ENCODE assay signal across 8 mouse cellular contexts in the genomic region with DNA sequence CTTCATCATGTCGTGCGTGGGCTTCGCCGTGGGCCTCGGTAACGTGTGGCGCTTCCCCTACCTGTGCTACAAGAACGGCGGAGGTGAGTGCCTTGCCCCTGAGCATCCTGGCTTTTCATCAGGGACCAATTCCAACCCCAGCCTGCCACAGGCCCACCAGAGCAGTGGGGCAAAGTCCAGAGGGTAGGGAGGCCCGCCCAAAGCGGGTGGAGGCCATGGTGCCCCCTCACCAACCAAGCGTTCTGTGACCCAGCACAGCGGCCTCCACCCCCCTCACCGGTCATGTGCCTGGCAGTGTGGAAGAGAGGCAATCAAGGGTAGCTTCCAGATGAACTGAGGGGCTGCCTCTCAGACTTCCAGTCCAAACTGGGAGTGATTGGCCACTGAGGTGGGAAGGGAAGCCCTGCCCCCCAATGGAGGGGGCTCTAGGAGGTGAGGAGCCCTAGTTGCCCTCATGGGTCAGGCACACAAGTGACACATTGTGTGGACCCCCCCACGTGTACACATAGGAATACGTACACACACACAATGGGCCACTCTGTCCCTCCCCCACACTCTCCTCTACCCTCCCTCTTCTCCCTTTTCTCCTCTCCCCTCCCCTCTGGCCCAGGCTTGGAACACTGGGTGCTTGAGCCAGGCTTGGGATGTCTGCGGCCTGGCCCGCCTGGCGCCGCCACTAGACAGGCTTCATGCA. TPM values are rescaled to one million over a fixed set of nuclear protein-coding genes. Genes with fewer than 3 reads are reported as not detected.
DNase-seq lines count a peak whose midpoint lies in the region; ATAC-seq lines count a peak whose summit lies in the region.

No protein-coding gene starts in this region.

- no peak overlapping the region for H3K27ac ChIP-seq in liver, embryonic 16.5 days (ENCODE audit: low read length)
- no peak overlapping the region for H3K27ac ChIP-seq in stomach, embryonic 14.5 days (ENCODE audit: low read length)

- peak; percentile 83 for DNase-seq in layer of hippocampus, adult 9-11 months
- no peak for DNase-seq in layer of hippocampus, adult 8-10 months (ENCODE audit: low spot score in 2 of 2)
- DNase-seq in cerebellum, adult 9-11 months = peak; percentile 67
- DNase-seq in heart, adult 18-20 months = peak; percentile 44 to 45
- peak; percentile 63 for DNase-seq in kidney, adult 18-20 months
- no peak for DNase-seq in thymus, postnatal 14 days

- peaks cover 26% of the 10 kb centered on the region for H3K27me3 ChIP-seq in liver, embryonic 16.5 days (ENCODE audit: control insufficient read depth, insufficient read depth, low read depth, low read length)
- H3K27me3 ChIP-seq in stomach, embryonic 14.5 days (ENCODE audit: control insufficient read depth, insufficient read depth, low read length) = no peaks in the 10 kb centered on the region

- no peaks in the 10 kb centered on the region for H3K9me3 ChIP-seq in liver, embryonic 16.5 days (replicated peaks; ENCODE audit: control insufficient read depth, low read length)
- H3K9me3 ChIP-seq in stomach, embryonic 14.5 days (ENCODE audit: control insufficient read depth, low read depth, low read length) = no peaks in the 10 kb centered on the region

- no peaks in the 10 kb centered on the region for H3K4me1 ChIP-seq in liver, embryonic 16.5 days (ENCODE audit: control insufficient read depth, low read depth, low read length)
- H3K4me1 ChIP-seq in stomach, embryonic 14.5 days (ENCODE audit: control insufficient read depth, insufficient read depth, low read length) = no peaks in the 10 kb centered on the region; the same call in 1 of the 2 replicates

- peak overlapping the region; percentile 57 for H3K4me3 ChIP-seq in liver, embryonic 16.5 days (ENCODE audit: low read depth, low read length)
- H3K4me3 ChIP-seq in stomach, embryonic 14.5 days (ENCODE audit: low read depth, low read length) = peak overlapping the region; percentile 53

- H3K4me2 ChIP-seq in liver, embryonic 16.5 days (ENCODE audit: low read depth, low read length) = peak overlapping the region; percentile 68
- peak overlapping the region; percentile 55 for H3K4me2 ChIP-seq in stomach, embryonic 14.5 days (replicated peaks; ENCODE audit: low read depth, low read length)

- H3K36me3 ChIP-seq in liver, embryonic 16.5 days (ENCODE audit: control insufficient read depth, insufficient read depth) = no peaks in the 10 kb centered on the region
- H3K36me3 ChIP-seq in stomach, embryonic 14.5 days (ENCODE audit: control insufficient read depth, insufficient read depth, low read length) = no peaks in the 10 kb centered on the region; the same call in 1 of the 2 replicates

- 37% methylated on average over 20 of the region's 20 CpGs for WGBS in liver, embryonic 16.5 days (ENCODE audit: insufficient replicate concordance)
- 32% methylated on average over 20 of the region's 20 CpGs for WGBS in stomach, embryonic 14.5 days

- no peak overlapping the region; the same call in 1 of the 2 replicates for H3K9ac ChIP-seq in liver, embryonic 16.5 days (ENCODE audit: low read depth, low read length)
- peak overlapping the region; percentile 72 for H3K9ac ChIP-seq in stomach, embryonic 14.5 days (replicated peaks; ENCODE audit: low read depth, low read length)

- no peak for ATAC-seq in liver, embryonic 16.5 days (ENCODE audit: low read depth)
- peak; percentile 35; the same call in 1 of the 2 replicates for ATAC-seq in stomach, embryonic 14.5 days (ENCODE audit: insufficient number of reproducible peaks, insufficient read depth, low FRiP score, low read depth)

RNA-seq across cellular contexts. Expression of a gene that starts 1.2 kb away (rescaled TPM):
- 100 to 1,000 TPM; 101 to 115 (median 108) TPM for total RNA-seq in layer of hippocampus, adult 8-10 months (2022)
- 100 to 1,000 TPM; 156 to 169 TPM for total RNA-seq in heart, adult 18-20 months (2021)
- 0.12 and 0.50 TPM in 2 replicates for polyA plus RNA-seq in liver, embryonic 16.5 days (2015; fragmentation: Nextera tagmentation; extraction: Ambion mirVana)
- polyA plus RNA-seq in stomach, embryonic 14.5 days (2014; fragmentation: Nextera tagmentation; extraction: Ambion mirVana) = 11.0 and 12.2 TPM in 2 replicates

RNA-seq across cellular contexts. Expression of a gene that starts 14.2 kb away (rescaled TPM):
- 100 to 1,000 TPM; 115 to 126 (median 117) TPM for total RNA-seq in layer of hippocampus, adult 8-10 months (2022)
- 10 to 100 TPM in 1 of 2 experiments, 1 to 10 TPM in 1; 6.1 to 10.6 TPM for total RNA-seq in heart, adult 18-20 months (2021)
- polyA plus RNA-seq in liver, embryonic 16.5 days (2015; fragmentation: Nextera tagmentation; extraction: Ambion mirVana) = 1.5 and 1.6 TPM in 2 replicates
- 27.0 and 27.7 TPM in 2 replicates for polyA plus RNA-seq in stomach, embryonic 14.5 days (2014; fragmentation: Nextera tagmentation; extraction: Ambion mirVana)

RNA-seq across cellular contexts. Expression of a gene that starts 34.9 kb away (rescaled TPM):
- total RNA-seq in layer of hippocampus, adult 8-10 months (2022) = under 1 TPM; 0.28 to 0.58 (median 0.38) TPM
- total RNA-seq in heart, adult 18-20 months (2021) = not detected
- 21.3 and 21.5 TPM in 2 replicates for polyA plus RNA-seq in liver, embryonic 16.5 days (2015; fragmentation: Nextera tagmentation; extraction: Ambion mirVana)
- 5.0 and 7.3 TPM in 2 replicates for polyA plus RNA-seq in stomach, embryonic 14.5 days (2014; fragmentation: Nextera tagmentation; extraction: Ambion mirVana)

RNA-seq across cellular contexts. Expression of a gene that starts 41.9 kb away (rescaled TPM):
- total RNA-seq in layer of hippocampus, adult 8-10 months (2022) = 10 to 100 TPM; 82.3 to 95.3 (median 86.5) TPM
- 10 to 100 TPM; 90.2 to 93.3 TPM for total RNA-seq in heart, adult 18-20 months (2021)
- polyA plus RNA-seq in liver, embryonic 16.5 days (2015; fragmentation: Nextera tagmentation; extraction: Ambion mirVana) = 129 and 137 TPM in 2 replicates
- 254 and 260 TPM in 2 replicates for polyA plus RNA-seq in stomach, embryonic 14.5 days (2014; fragmentation: Nextera tagmentation; extraction: Ambion mirVana)

RNA-seq across cellular contexts. Expression of a gene that starts 42.3 kb away (rescaled TPM):
- 10 to 100 TPM; 13.6 to 16.6 (median 15.1) TPM for total RNA-seq in layer of hippocampus, adult 8-10 months (2022)
- 10 to 100 TPM; 29.2 to 29.6 TPM for total RNA-seq in heart, adult 18-20 months (2021)
- 8.0 and 8.1 TPM in 2 replicates for polyA plus RNA-seq in liver, embryonic 16.5 days (2015; fragmentation: Nextera tagmentation; extraction: Ambion mirVana)
- 19.2 and 19.6 TPM in 2 replicates for polyA plus RNA-seq in stomach, embryonic 14.5 days (2014; fragmentation: Nextera tagmentation; extraction: Ambion mirVana)

Comparison
In these comparisons a context has a peak if more than half of its experiments do, and no peak if none do; other contexts are left out.
1. DNase-seq: peak in layer of hippocampus, adult 9-11 months (single experiment), cerebellum, adult 9-11 months (single experiment), heart, adult 18-20 months (2 of 2) and kidney, adult 18-20 months (single experiment); none in layer of hippocampus, adult 8-10 months (0 of 2) and thymus, postnatal 14 days (single experiment).
2. RNA of a gene that starts 14.2 kb away (total RNA-seq): 115 to 126 TPM in layer of hippocampus, adult 8-10 months; 6.1 to 10.6 TPM in heart, adult 18-20 months; every median in the first group is over 4 times any median in the second.